Mouse (Mus musculus): Measurements from ENCODE around the gene Fam50a. TPM values are rescaled to one million over a fixed set of nuclear protein-coding genes. Genes with fewer than 3 reads are reported as not detected.

The Fam50a gene
- 10 to 100 TPM; 35.4 to 38.5 TPM for total RNA-seq (2021)
- long read RNA-seq, experiment 1, transcript Fam50a-201 (13 exons, 1,383 nt): major isoform, 27 of 33 reads
- long read RNA-seq, experiment 1, partial matches to known transcripts: 2 of 33 reads
- long read RNA-seq, experiment 1, other reads (novel, unspliced or antisense): 4 of 33 reads
- long read RNA-seq, experiment 2, transcript Fam50a-201 (13 exons, 1,383 nt): major isoform, 30 of 43 reads
- long read RNA-seq, experiment 2, partial matches to known transcripts: 1 of 43 reads
- long read RNA-seq, experiment 2, other reads (novel, unspliced or antisense): 8 of 43 reads

DNA sequence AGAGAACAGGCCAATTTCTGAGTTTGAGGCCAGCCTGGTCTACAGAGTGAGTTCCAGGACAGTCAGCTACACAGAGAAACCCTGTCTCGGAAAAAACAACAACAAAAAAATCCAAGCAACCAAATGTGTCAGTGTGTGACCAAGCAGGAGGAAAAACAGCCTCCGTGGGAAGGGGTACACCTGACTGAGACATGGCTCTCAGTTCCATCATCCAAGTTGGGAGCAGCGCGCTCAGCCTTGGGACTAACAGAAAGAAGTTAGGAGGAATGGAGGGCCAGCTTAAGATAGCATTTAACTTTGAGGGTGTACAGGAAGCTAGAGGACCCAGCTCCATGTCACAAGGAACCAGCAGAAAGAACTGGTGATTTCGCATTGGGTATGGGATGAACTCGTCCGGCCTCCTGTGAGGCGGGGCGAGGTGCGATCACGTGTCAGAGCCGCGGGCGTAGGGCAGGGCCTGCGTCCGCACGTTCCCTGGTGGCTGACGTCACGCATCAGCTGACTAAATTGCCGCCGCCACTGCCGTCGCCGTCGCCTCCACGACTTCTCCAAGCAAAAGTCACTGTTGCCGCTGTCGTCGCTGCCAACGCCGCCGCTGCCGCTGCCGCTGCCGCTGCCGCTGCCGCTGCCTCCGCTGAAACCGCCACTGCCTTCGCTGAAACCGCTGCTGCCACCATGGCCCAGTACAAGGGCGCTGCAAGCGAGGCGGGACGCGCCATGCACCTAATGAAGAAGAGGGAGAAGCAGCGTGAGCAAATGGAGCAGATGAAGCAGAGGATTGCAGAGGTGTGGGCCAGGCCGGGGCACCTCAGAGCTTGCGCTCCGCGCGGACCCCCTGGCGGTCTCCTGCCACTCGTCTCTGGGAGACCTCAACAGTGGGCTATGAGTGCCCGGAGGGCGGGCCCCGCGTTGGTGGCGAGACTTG is at the start of gene Fam50a:
TSS of gene Fam50a (plus strand) at position 494 of the 925 bp plus-strand sequence.
- intact Hi-C loops (cut with DNase I): no loop called here
- DNase-seq (ENCODE audit: low spot score in 2 of 2): peak; percentile 89 to 90

DNA sequence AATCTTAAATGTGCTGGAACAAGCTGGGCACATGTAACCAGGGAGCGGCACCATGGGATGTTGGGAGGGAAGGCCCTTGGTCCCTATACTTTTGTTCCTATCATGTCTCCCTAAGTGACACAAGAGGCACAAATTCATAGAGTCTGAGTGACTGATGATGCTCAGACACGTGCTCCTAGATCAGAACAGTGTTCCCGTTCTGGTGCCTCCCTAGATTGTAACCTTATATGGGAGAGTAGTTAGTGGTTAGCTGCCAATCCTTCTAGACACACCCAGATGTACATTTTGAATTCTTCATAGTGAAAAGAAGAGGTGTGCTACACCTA is 43.1 kb upstream of the Fam50a start:
- DNase-seq (ENCODE audit: low spot score in 2 of 2): peak in 1 of 2 experiments; percentile 43
- intact Hi-C loops (cut with DNase I): no loop called here

DNA sequence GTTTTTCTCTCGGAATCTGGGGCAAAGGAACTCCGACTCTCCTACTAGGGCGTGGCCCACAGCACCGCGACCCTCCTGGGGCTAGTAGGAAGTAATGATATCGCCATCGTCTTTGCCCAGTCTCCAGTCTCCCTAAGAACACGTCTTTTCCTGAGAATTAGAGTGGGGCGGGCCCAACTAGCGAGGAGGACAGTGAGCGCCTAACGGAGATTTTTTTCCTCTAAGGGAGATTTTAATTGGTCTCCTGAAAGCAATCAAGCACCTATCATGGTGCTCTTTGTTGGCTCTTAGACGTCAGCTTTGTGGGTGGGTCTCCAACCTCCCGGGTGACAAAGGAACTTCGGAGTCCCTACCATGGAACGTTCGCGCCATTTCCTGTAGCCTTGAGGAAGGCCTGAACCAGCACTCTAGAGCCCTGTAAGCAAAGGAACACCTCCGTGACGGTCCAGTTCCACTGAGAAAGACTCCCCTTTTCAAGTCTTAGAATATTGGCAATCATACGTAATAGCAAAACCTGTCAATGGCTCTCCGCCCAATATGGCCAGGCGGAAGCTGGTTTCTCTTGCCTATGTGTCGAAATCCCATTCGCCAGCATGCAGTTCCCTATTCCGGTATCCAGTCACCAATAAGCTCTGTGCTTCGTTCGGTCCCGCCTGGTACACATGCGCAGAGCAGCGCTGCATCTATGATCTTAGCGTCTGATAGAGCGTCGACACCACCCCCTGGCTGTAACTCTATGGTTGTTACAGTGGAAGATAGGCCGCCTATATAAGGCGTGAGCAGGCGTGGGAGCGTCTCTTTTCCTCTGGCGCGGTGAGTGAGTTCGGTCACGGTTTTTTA is 42.6 kb upstream of the Fam50a start, which contains the start of gene Rpl10:
TSS of gene Rpl10 (plus strand) at position 751 of the 840 bp plus-strand sequence.
- intact Hi-C loops (cut with DNase I): no loop called here
- DNase-seq (ENCODE audit: low spot score in 2 of 2): peak; percentile 91 to 96

DNA sequence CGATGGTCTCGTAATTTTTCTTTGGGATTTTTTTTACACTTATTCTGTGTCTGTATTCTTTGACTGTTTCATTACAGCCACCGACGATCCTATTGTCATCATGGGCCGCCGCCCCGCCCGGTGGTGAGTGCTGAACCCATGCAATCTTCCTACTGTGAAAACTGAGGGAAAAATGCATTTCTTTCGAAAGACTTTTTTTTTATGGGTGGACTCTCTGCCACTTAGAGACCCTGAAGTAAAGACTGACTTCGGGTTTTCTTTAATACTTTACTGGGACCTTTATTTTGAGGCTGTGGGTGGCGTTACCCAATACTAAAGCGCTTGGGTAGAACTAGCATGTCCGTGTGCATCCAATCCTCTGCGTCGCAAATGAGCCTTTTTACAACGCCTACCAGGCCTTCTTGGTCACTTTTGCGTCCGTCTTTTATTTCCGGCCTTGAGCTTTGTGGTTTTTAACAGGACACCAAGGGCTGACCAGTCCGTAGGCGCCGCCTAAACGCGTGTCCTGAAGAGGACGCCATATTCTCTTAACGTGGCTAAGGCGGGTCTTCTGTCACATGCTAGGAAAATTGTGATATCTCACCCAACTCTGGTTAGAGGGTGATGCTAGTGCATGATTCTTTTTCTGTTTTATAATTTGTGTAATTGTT is 41.8 kb upstream of the Fam50a start:
- DNase-seq (ENCODE audit: low spot score in 2 of 2): no peak
- intact Hi-C loops (cut with DNase I): no loop called here

DNA sequence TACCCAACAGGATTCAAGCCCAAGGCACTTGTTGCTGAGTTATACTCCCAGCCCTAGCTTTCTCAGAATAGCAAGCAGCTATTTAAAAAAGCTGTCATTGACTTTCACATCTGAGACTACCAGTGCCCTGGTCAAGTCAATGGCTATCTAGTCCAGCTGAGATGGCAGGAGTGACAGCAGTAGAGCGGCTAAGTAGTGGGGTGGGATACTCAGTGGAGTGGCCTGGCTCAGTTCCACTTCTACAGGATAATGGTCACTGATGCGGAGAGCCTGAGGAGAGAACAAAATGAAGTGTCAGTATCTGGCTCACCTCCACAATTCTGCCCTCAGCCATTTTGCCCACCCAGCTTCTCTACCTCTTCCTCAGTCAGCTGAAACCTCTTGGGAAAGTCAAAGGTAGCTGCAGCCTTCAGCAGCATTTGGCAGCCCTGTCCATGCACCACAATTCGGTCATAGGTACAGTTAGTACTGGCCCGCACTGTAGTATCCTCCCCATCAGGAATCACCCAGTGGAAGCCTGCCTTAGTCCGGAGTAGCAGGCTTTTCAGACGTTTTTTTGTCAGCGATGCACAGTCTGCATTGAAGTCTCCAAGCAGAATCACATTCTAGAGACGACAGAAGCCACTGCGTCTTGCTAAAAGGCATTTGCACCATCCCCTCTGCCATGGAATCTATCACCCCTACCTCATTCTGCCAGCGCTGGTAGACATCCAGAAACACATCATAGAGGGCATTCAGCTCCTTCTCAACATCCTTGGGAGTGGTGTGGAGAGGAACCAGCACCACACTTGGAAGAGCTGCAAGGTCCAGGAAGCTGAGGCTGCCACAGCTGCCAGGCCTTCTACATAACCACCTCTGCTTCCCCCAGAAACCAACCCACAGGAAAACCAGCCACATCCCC is 39.2 kb upstream of the Fam50a start:
- no peak for DNase-seq (ENCODE audit: low spot score in 2 of 2)
- intact Hi-C loops (cut with DNase I): no loop called here

DNA sequence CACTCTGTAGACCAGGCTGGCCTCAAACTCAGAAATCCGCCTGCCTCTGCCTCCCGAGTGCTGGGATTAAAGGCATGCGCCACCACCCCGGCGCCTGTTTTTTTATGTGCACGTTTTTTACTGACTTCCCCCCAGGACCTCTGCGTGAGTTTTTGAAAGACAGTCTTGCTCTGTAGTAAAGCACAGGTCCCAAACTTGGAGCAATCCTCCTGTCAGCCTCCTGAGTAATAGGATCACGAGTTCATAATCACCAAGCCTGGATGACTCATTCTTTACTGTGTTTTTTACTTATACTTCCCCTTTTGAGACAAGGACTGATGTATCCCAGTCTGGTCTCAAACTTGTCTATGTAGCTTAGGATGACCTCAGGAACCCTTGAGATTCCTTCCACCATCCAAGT is 34.9 kb upstream of the Fam50a start:
- intact Hi-C loops (cut with DNase I): no loop called here
- no peak for DNase-seq (ENCODE audit: low spot score in 2 of 2)

DNA sequence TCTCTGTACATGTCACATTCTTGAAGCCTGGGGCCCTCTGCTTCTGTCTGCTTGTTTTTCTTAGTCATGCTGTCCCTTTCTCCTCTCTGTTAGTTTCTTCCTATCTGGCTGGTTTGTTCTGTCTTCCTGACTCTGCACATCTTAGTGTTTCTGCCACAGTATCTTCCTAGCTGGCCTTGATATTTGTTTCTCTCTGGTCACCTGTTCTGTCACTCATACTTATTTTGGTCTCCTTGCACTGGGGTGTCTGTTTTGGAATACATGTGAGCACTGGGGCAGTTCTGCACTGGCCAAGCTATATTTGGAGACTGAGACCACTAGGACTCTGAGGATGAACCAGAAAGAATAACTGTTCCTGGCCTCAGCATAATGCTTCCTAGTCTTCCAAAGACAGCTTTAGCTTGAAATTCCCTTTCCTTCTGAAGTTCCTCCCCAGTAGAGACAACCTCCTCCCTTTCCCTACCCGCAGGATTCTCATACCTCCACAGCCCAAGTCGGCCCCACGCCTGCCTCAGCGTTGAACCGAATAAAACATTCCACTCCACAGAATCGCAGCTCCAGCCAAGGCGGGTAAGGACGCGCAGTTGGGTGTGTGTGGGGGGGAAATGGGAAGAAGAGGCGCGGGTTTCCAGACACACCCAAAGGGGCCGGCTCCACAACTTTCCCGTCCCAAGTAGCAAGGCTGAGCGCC is 31.6 kb upstream of the Fam50a start:
- intact Hi-C loops (cut with DNase I): no loop called here
- no peak for DNase-seq (ENCODE audit: low spot score in 2 of 2)

DNA sequence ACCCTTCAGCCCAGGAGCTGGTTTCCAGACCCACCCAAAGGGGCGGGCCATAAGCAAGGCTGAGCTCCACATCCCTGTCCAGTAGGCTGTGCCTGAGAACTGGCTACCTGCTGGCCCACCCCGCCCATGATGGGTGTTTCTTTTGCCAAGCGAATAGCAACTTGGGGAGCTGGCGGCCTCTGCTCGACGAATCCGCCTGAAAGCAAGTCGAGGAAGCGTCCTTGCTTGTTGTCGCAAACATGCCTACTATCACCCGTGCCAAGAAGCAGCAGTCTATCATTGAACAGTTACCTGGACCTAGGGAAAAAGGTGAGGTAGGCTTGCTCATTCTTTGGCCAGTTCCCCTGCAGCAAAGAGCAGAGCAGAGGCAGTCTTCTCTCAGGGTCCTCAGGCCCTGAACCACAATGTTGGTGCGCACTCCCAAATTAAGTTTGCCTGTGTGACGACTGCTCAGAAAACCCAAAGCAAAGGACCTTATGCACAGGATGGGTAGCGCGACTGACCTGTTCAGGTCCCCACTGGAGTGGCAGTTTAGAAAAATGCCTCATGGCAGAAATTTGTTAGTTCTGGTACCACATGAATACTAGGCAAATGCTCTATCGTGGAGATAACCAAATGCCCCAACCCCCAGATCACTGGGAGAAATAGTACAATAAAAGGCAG is 31.0 kb upstream of the Fam50a start, which contains the start of the genes Taz and Dnase1l1:
TSS of gene Taz (plus strand) at position 181 of the 663 bp plus-strand sequence.
TSS of gene Dnase1l1 (minus strand) at position 606 of the 663 bp plus-strand sequence.
- intact Hi-C loops (cut with DNase I): no loop called here

DNA sequence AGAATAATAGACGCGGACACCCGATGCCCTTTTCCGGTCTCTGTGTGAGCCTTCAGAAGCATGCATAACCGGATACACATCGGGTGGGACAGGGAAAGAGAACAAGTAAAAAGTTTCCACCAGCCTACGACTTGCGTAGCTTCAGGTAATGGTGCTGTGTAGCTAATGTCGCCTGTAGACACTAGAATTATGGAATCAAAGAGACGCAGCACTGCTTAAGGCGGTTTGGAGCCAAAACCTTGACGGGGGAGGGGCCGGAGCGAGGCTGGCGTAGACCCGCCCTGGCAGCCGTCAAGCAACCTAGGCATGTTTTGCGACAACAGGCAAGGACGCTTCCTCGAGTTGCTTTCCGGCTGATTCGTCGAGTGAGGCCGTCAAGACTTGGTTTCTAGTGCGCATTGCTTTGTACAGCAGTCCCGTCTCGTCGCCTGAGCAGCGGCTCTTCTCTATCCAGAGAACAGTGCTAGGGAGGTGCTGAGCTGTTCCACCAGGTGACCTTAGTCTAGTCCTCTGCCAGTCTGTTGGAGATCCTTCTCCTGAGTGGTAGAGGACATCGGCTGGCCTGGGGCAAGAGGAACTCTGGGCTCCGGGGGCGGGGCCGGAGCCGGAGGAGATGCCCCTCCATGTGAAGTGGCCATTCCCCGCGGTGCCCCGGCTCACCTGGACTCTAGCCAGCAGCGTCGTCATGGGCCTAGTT is 30.3 kb upstream of the Fam50a start:
- intact Hi-C loops (cut with DNase I): no loop called here
- DNase-seq (ENCODE audit: low spot score in 2 of 2): peak; percentile 86 to 89

More for the DNA sequence above, 31.0 kb upstream of the Fam50a start, which contains the start of the genes Taz and Dnase1l1:
- DNase-seq (ENCODE audit: low spot score in 2 of 2): peak; percentile 28 to 61

DNA sequence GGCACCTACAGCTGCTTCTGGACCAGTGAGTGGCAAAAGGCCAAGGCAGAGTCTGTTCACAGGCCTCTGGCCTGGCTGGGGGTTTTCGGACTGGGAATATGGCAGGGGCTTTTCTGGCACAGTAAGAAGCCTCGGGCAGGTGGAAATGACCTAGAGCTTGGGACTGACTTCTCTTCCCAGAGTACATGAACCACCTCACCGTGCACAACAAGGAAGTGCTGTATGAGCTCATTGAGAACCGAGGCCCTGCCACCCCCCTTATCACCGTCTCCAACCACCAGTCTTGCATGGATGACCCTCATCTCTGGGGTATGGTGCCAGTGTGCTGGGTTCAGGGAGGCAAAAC is 29.8 kb upstream of the Fam50a start:
- DNase-seq (ENCODE audit: low spot score in 2 of 2): no peak
- intact Hi-C loops (cut with DNase I): no loop called here

DNA sequence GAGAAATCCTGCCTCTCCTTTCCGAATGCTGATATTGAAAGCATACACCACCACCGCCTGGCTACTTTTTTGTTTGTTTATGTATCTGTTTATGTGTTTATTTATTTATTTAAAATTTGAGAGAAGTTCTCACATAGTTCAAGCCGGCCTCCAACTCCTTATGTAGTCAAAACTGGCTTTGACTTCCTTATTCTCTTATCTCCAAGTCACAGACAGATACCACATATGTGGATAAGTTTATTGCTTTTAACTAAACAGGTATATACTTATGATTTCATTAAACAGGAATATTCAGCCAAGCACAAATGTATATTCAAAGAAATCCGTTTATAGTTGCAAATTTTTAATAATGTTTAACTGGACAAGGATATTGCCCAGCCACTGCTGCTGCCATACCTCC is 19.4 kb upstream of the Fam50a start:
- intact Hi-C loops (cut with DNase I): no loop called here
- no peak for DNase-seq (ENCODE audit: low spot score in 2 of 2)

DNA sequence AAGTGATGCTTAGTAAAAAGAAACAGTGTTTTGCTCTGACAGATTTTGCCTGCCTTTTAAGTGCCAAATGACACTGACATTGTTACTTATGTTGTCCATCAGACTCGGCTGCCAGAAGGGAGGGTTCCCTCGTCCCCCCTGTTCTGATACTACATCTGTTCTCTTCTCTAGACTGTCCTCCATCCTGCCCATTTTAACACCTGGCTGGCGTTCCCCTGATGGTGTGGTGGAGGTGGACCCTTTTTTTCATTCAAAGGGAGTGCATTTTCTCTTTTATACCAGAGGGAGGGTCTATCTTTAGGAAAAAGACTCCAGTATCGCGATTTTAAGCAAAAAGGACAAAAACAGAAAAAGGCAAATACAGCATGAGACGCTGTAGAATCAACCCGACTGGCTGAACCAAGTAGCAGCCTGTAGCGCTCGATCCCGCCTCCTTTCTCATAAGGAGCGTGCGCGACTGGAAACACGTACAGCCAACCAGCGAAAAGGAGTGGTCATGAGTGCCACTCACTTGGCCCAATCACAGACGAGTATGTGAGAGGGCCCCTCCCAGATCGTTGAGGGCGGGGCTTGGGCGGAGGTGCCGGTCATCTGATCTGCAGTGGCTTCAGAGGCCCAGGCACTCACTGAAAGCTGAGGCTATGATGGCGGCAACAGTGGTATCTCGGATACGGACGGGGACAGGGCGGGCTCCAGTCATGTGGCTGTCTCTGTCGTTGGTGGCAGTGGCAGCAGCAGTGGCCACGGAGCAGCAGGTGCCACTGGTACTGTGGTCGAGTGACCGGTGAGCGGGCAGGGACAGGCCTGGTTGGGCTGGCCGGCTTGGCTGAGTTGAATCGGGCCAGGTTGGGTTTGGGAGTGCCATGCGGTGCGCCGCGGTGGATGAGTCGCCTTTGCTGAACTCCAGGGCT is 16.0 kb upstream of the Fam50a start, which contains the start of gene Atp6ap1:
TSS of gene Atp6ap1 (plus strand) at position 560 of the 911 bp plus-strand sequence.
- intact Hi-C loops (cut with DNase I): no loop called here
- DNase-seq (ENCODE audit: low spot score in 2 of 2): peak; percentile 93 to 96

DNA sequence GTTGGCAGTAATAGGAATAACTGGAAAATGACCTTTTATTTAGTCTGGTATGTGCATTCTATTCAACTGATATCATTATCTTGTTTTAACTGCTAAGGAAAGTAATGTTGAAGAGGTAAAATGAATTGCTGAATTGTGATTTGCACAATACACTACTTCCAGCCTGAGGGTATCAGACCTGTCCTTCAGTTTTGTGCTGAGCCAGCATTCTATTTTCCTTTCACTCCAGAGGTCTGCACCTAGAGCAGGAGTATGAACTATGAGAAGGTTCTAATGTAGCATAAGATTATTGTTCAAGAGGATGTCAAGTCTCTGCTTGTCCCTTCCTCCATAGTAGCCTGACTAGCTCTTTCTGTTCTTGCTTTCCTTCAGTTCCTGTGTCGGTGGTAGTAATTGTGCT is 14.5 kb upstream of the Fam50a start:
- no peak for DNase-seq (ENCODE audit: low spot score in 2 of 2)
- intact Hi-C loops (cut with DNase I): no loop called here

DNA sequence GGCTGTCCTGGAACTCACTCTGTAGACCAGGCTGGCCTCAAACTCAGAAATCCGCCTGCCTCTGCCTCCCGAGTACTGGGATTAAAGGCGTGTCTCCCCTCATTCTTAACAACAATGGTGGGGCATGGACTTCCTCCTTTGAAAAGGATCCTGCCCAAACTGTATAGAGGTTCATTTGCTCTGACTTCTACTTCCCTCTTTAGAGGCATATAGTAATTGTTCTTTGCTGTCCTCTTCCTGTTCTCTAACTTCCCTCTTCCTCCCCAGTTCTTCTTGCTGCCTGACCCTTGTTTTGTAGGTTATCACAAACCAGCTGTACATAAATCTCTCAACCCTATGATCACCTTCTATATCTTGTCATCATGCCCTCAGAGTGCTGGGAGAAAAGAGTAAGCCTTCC is 13.1 kb upstream of the Fam50a start:
- DNase-seq (ENCODE audit: low spot score in 2 of 2): no peak
- intact Hi-C loops (cut with DNase I): no loop called here

DNA sequence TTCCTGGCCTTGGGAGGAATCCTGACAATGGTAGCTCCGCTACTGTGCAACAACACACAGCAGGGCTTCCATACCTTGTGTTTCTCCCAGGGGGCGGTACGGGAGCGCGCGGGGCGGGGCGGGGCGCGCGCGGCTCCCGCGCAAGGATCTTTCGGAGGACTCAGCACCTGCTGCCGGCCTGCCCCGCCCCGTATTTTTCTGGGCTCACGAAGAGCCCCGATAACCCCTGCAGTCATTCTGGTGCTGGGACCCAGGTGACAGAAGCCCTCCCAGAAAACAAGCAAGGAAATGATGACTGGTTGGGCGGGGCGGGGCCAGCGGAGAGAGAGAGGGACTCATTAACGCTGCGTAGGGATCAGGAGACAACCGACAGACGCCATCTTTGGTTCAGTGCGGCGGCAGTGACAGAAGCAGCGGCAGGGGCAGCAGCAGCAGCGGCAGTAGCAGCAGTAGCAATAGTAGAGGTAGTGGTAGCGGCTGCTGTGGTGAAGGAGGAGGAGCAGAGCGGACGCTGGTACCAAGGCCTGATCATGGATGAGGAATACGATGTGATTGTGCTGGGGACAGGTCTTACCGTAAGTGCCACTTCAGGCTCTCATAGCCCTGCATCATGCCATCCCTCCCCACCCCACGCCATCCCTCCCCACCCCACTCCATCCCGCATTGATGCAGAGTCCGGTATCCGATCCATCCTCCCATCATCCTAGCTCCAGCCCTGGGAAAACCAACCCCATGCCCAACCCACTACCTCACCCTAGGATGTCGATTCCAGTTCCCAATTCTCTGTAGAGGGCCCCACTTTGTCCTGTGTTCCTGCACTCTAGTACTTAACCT is 7.7 kb upstream of the Fam50a start, which contains the start of gene Gdi1:
TSS of gene Gdi1 (plus strand) at position 132 of the 834 bp plus-strand sequence.
- peak; percentile 64 to 71 for DNase-seq (ENCODE audit: low spot score in 2 of 2)
- intact Hi-C loops (cut with DNase I): no loop called here
